ENCODE assay signal across 16 mouse cellular contexts in genomic region chr7:80654393-80654792, GRCm38 (mm10). TPM values are rescaled to one million over a fixed set of nuclear protein-coding genes. Genes with fewer than 3 reads are reported as not detected.
DNase-seq lines count a peak whose midpoint lies in the region; ATAC-seq and TF ChIP-seq lines count a peak whose summit lies in the region.
"Had no signal": no experiment of that assay in that cellular context is flagged by ENCODE, and none has a peak within 500 bp of the region (broad histone marks: within the 10 kb centered on the region; RNA-seq: fewer than 3 reads in every experiment).

No protein-coding gene starts in this region.

- H3K4me3 ChIP-seq in forebrain, embryonic 16.5 days (replicated peaks; ENCODE audit: low read length) = no peak overlapping the region
- no peak overlapping the region for H3K4me3 ChIP-seq in forebrain, embryonic 11.5 days (ENCODE audit: low read depth, low read length)
- H3K4me3 ChIP-seq in intestine, postnatal 0 days (ENCODE audit: low read depth, low read length) = no peak overlapping the region
- H3K4me3 ChIP-seq in intestine, embryonic 16.5 days (ENCODE audit: low read length) = no peak overlapping the region
- H3K4me3 ChIP-seq: limb, embryonic 12.5 days; lung, embryonic 15.5 days; stomach, embryonic 15.5 days had no signal

- no peaks in the 10 kb centered on the region for H3K36me3 ChIP-seq in forebrain, embryonic 16.5 days (ENCODE audit: control insufficient read depth, insufficient read depth)
- no peaks in the 10 kb centered on the region for H3K36me3 ChIP-seq in forebrain, embryonic 11.5 days (ENCODE audit: control insufficient read depth, insufficient read depth, low read length)
- H3K36me3 ChIP-seq in intestine, postnatal 0 days (ENCODE audit: control insufficient read depth, insufficient read depth) = 0 out of 2 replicates have a peak, but pooled peaks cover 4% of the 10 kb centered on the region
- H3K36me3 ChIP-seq in intestine, embryonic 16.5 days (ENCODE audit: control insufficient read depth, insufficient read depth, low read length) = no peaks in the 10 kb centered on the region
- H3K36me3 ChIP-seq: lung, embryonic 15.5 days; stomach, embryonic 15.5 days had no signal

- intact Hi-C loops in left cerebral cortex, postnatal 36 days (cut with DNase I) = no loop called here

- H3K27ac ChIP-seq in forebrain, embryonic 16.5 days (ENCODE audit: low read length) = peak overlapping the region; percentile 73
- H3K27ac ChIP-seq in forebrain, embryonic 11.5 days (ENCODE audit: low read depth, low read length) = no peak overlapping the region
- no peak overlapping the region for H3K27ac ChIP-seq in intestine, postnatal 0 days (ENCODE audit: low read depth, low read length)
- H3K27ac ChIP-seq in intestine, embryonic 16.5 days (ENCODE audit: low read length) = no peak overlapping the region
- H3K27ac ChIP-seq: limb, embryonic 12.5 days; stomach, embryonic 15.5 days had no signal

- no peak overlapping the region for H3K9ac ChIP-seq in forebrain, embryonic 16.5 days (replicated peaks; ENCODE audit: low read depth, low read length)
- no peak overlapping the region for H3K9ac ChIP-seq in forebrain, embryonic 11.5 days (ENCODE audit: low read length)
- no peak overlapping the region for H3K9ac ChIP-seq in intestine, postnatal 0 days (ENCODE audit: low read depth, low read length)
- H3K9ac ChIP-seq in intestine, embryonic 16.5 days (ENCODE audit: low read depth, low read length) = no peak overlapping the region
- H3K9ac ChIP-seq: limb, embryonic 12.5 days; lung, embryonic 15.5 days; stomach, embryonic 15.5 days had no signal

- no peak for DNase-seq in forebrain, embryonic 11.5 days (ENCODE audit: low spot score)
- DNase-seq in NIH3T3 (ENCODE audit: low read depth) = peak; percentile 35
- DNase-seq in left cerebral cortex, postnatal 36 days (ENCODE audit: low spot score in 2 of 2) = no peak
- DNase-seq: adrenal gland, adult 8-10 months; cerebellum, postnatal 10 days; heart, adult 11 months; right cerebral cortex, adult 18-20 months; spleen, adult 18-20 months; thymus, postnatal 25 days had no signal

- H3K4me1 ChIP-seq in forebrain, embryonic 16.5 days (replicated peaks; ENCODE audit: control insufficient read depth, insufficient read depth, low read length) = peaks cover 46% of the 10 kb centered on the region
- 0 out of 2 replicates have a peak, but pooled peaks cover 3% of the 10 kb centered on the region for H3K4me1 ChIP-seq in forebrain, embryonic 11.5 days (replicated peaks; ENCODE audit: control insufficient read depth, insufficient read depth, low read length)
- 0 out of 2 replicates have a peak, but pooled peaks cover 3% of the 10 kb centered on the region for H3K4me1 ChIP-seq in intestine, postnatal 0 days (replicated peaks; ENCODE audit: control insufficient read depth, insufficient read depth, low read length)
- H3K4me1 ChIP-seq in intestine, embryonic 16.5 days (ENCODE audit: control insufficient read depth, insufficient read depth, low read length) = peaks cover 20% of the 10 kb centered on the region

- peak; percentile 5; the same call in 1 of the 2 replicates for TF ChIP-seq CTCF in intestine, postnatal 0 days (IDR thresholded peaks at IDR 0.05; ENCODE audit: low read depth)

- H3K4me2 ChIP-seq in forebrain, embryonic 16.5 days (ENCODE audit: low read length) = no peak overlapping the region
- no peak overlapping the region for H3K4me2 ChIP-seq in forebrain, embryonic 11.5 days (ENCODE audit: low read depth, low read length, severe bottlenecking)
- no peak overlapping the region for H3K4me2 ChIP-seq in intestine, postnatal 0 days (replicated peaks; ENCODE audit: low read depth)
- H3K4me2 ChIP-seq in intestine, embryonic 16.5 days (ENCODE audit: low read depth, low read length) = no peak overlapping the region
- H3K4me2 ChIP-seq: limb, embryonic 12.5 days; lung, embryonic 15.5 days; stomach, embryonic 15.5 days had no signal

- no peaks in the 10 kb centered on the region for H3K9me3 ChIP-seq in forebrain, embryonic 16.5 days (ENCODE audit: control insufficient read depth, low read length)
- no peaks in the 10 kb centered on the region for H3K9me3 ChIP-seq in forebrain, embryonic 11.5 days (ENCODE audit: control insufficient read depth, low read length)
- no peaks in the 10 kb centered on the region for H3K9me3 ChIP-seq in intestine, postnatal 0 days (ENCODE audit: control insufficient read depth)
- H3K9me3 ChIP-seq in intestine, embryonic 16.5 days (ENCODE audit: control insufficient read depth, low read length) = no peaks in the 10 kb centered on the region
- H3K9me3 ChIP-seq: limb, embryonic 12.5 days; lung, embryonic 15.5 days; stomach, embryonic 15.5 days had no signal

- 86% methylated on average over 7 of the region's 7 CpGs for WGBS in forebrain, embryonic 16.5 days
- 92% methylated on average over 7 of the region's 7 CpGs for WGBS in forebrain, embryonic 11.5 days
- WGBS in intestine, postnatal 0 days = 82% methylated on average over 7 of the region's 7 CpGs
- WGBS in intestine, embryonic 16.5 days = 82% methylated on average over 7 of the region's 7 CpGs

- no peaks in the 10 kb centered on the region for H3K27me3 ChIP-seq in forebrain, embryonic 16.5 days (replicated peaks; ENCODE audit: control insufficient read depth, insufficient read depth, low read length)
- H3K27me3 ChIP-seq in forebrain, embryonic 11.5 days (ENCODE audit: control insufficient read depth, insufficient read depth, low read length) = no peaks in the 10 kb centered on the region
- H3K27me3 ChIP-seq in intestine, postnatal 0 days (replicated peaks; ENCODE audit: control insufficient read depth, insufficient read depth, low read length) = no peaks in the 10 kb centered on the region
- no peaks in the 10 kb centered on the region for H3K27me3 ChIP-seq in intestine, embryonic 16.5 days (replicated peaks; ENCODE audit: control insufficient read depth, insufficient read depth, low read length)
- H3K27me3 ChIP-seq: limb, embryonic 12.5 days; lung, embryonic 15.5 days; stomach, embryonic 15.5 days had no signal

- no peak for ATAC-seq in forebrain, embryonic 16.5 days
- no peak for ATAC-seq in forebrain, embryonic 11.5 days (replicated peaks; ENCODE audit: low FRiP score)
- no peak for ATAC-seq in intestine, postnatal 0 days
- ATAC-seq in intestine, embryonic 16.5 days = no peak
- ATAC-seq in megakaryocyte, adult 5-6 weeks (ENCODE audit: poor library complexity, severe bottlenecking) = peak; percentile 83

RNA-seq across cellular contexts. Expression of gene Crtc3, which starts 34.3 kb away (rescaled TPM):
- polyA plus RNA-seq in forebrain, embryonic 16.5 days (2015; fragmentation: Nextera tagmentation; extraction: Ambion mirVana) = 18.2 and 20.1 TPM in 2 replicates
- 11.9 and 15.5 TPM in 2 replicates for polyA plus RNA-seq in forebrain, embryonic 11.5 days (2014; fragmentation: Nextera tagmentation; extraction: Ambion mirVana)
- 11.5 and 13.8 TPM in 2 replicates for polyA plus RNA-seq in intestine, postnatal 0 days (2015; fragmentation: Nextera tagmentation; extraction: Ambion mirVana)
- polyA plus RNA-seq in intestine, embryonic 16.5 days (2015; fragmentation: Nextera tagmentation; extraction: Ambion mirVana) = 9.6 and 11.8 TPM in 2 replicates
- total RNA-seq in megakaryocyte, adult 5-6 weeks (2015) = 21.3 and 26.9 TPM in 2 replicates
- 12.5 and 13.0 TPM in 2 replicates for total RNA-seq in megakaryocyte, adult 5-6 weeks (2017)
- total RNA-seq in left cerebral cortex, postnatal 36 days (2021) = 10 to 100 TPM; 12.1 to 15.7 TPM
